Mouse (Mus musculus) heart, embryonic 12.5 days (tissue): ENCODE data around the gene St6galnac4. TPM values are rescaled to one million over a fixed set of nuclear protein-coding genes. Genes with fewer than 3 reads are reported as not detected.

Experiments used
- ATAC-seq: fragments of 200-750 bp; cut with Nextera tagmentation; 2 replicates; pipeline ENCODE4 v1.8.0; 2017; ENCODE audit warnings: moderate TSS enrichment, moderate library complexity; ENCODE audit not compliant: insufficient number of reproducible peaks, low FRiP score
- H3K27ac ChIP-seq: fragments of 300-500 bp; sonication (generic); 2 replicates; pipeline ENCODE4 v1.5.1; 2016; ENCODE audit warnings: mild to moderate bottlenecking, moderate library complexity; ENCODE audit not compliant: poor library complexity, severe bottlenecking
- H3K27me3 ChIP-seq: fragments of 300-500 bp; sonication (generic); replicated peaks from 2 replicates; pipeline ENCODE4 v1.6.1; 2016; ENCODE audit warnings: mild to moderate bottlenecking, moderate library complexity
- H3K36me3 ChIP-seq: fragments of 300-500 bp; sonication (generic); 2 replicates; pipeline ENCODE4 v1.6.1; 2016; ENCODE audit warnings: mild to moderate bottlenecking, moderate library complexity
- H3K4me1 ChIP-seq: fragments of 300-500 bp; sonication (generic); replicated peaks from 2 replicates; pipeline ENCODE4 v1.6.1; 2016; ENCODE audit warnings: mild to moderate bottlenecking
- H3K4me2 ChIP-seq: fragments of 300-500 bp; sonication (generic); 2 replicates; pipeline ENCODE4 v1.6.1; 2016; ENCODE audit warnings: mild to moderate bottlenecking, moderate library complexity
- H3K4me3 ChIP-seq: fragments of 300-500 bp; sonication (generic); 2 replicates; pipeline ENCODE4 v1.5.1; 2016; ENCODE audit warnings: mild to moderate bottlenecking
- H3K9ac ChIP-seq: fragments of 300-500 bp; sonication (generic); 2 replicates; pipeline ENCODE4 v1.6.1; 2016; ENCODE audit warnings: mild to moderate bottlenecking, moderate library complexity
- H3K9me3 ChIP-seq: fragments of 300-500 bp; sonication (generic); replicated peaks from 2 replicates; pipeline ENCODE4 v1.6.1; 2016; ENCODE audit warnings: mild to moderate bottlenecking, moderate library complexity
- WGBS: fragments of 180-500 bp; shearing (Covaris S2); methylation state at CpG from one replicate; pipeline ENCODE4 v1.1.7; 2016; 5-methylcytosine and 5-hydroxymethylcytosine counted together
- polyA plus RNA-seq: library from polyadenylated mRNA; unstranded; fragments of >200 nt; fragmentation: Nextera tagmentation; extraction: Ambion mirVana; gene quantifications from 2 replicates; pipeline ENCODE4 v1.2.1, GENCODE M21; 2016

St6galnac4 gene
- polyA plus RNA-seq, 1 experiment from 2014 or later = 45.6 TPM

DNA sequence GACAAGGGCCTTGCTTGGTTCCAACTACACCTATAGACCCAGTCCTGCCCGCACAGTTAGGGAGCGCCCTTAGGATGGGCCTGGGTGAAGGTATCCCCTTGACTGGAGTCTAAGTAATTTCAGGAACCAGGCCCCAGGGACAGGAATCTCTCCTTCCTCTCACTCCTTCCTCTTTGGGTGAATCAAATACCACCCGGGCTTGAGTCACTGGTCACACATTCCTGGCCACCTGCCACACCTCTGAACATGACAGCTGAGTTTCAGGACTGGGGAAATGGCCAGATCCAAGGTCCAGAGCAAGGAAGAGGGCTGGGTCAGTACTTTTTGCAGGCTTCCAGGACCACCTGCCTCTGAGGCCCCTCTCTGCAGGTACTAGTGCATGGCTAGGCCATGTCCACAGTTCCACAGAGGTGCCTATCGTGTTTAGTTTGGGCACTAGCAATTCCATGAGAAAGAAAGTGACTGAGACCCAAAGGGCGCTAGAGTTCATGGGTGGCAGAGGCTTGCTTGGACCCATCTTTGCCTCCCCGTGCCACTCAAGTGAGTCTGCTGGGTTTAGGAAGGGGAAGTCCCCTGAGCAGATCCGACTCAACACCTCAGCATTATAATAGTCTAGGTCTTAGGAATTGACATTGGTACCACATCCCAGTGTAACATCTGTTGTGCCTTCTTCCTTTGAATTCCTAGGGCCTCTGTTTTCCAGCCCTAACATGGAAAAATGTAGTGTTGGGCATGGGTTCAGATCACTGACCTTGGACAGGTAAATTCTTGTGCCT lies 38.7 kb upstream of the St6galnac4 start:
- WGBS = 83% methylated on average over 7 of the region's 7 CpGs
- no peak overlapping the region for H3K4me3 ChIP-seq
- no peak; the same call in 1 of the 2 replicates for ATAC-seq
- H3K27me3 ChIP-seq = no peaks in the 10 kb centered on the region
- no peak overlapping the region for H3K9ac ChIP-seq
- no peaks in the 10 kb centered on the region for H3K9me3 ChIP-seq
- H3K36me3 ChIP-seq = no peaks in the 10 kb centered on the region
- H3K4me1 ChIP-seq = peaks cover 35% of the 10 kb centered on the region
- no peak overlapping the region for H3K4me2 ChIP-seq
- H3K27ac ChIP-seq = no peak overlapping the region

DNA sequence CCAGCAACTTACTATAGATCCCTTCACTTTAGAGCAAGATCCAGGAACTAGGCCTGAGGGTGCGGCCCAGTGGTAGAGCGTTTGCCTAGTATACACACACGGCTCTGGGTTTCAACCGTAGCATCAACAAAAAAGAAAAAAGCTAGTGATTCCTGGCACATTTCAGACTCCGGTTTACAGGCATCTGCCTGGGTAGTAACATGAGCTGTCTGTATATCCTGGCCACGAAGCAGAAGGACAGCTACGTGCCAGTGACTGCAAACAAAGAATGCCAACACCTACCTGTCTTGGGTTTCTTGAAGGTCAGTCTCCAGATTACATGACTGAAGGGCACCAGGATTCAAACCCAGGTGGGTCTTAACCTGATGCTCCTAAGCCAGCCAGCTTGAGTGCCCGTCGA lies 37.7 kb upstream of the St6galnac4 start:
- Histone ChIP-seq H3K4me2 (no peak overlapping the region), H3K27ac (no peak overlapping the region), H3K4me1 (peaks cover 33% of the 10 kb centered on the region), H3K9ac (no peak overlapping the region), H3K36me3 (no peaks in the 10 kb centered on the region), H3K4me3 (no peak overlapping the region), H3K9me3 (no peaks in the 10 kb centered on the region), H3K27me3 (no peaks in the 10 kb centered on the region)
- ATAC-seq = no peak
- WGBS = 88% methylated on average over 9 of the region's 9 CpGs

GRCm38 (mm10) chr2:32549764-32550163 lies 37.1 kb upstream of the St6galnac4 start:
- peaks cover 36% of the 10 kb centered on the region for H3K4me1 ChIP-seq
- ATAC-seq = no peak
- no peak overlapping the region for H3K9ac ChIP-seq
- no peaks in the 10 kb centered on the region for H3K27me3 ChIP-seq
- H3K36me3 ChIP-seq = no peaks in the 10 kb centered on the region
- no peak overlapping the region for H3K27ac ChIP-seq
- no peaks in the 10 kb centered on the region for H3K9me3 ChIP-seq
- 55% methylated on average over 6 of the region's 6 CpGs for WGBS
- H3K4me3 ChIP-seq = no peak overlapping the region
- H3K4me2 ChIP-seq = no peak overlapping the region

GRCm38 (mm10) chr2:32551236-32551635 lies 35.7 kb upstream of the St6galnac4 start:
- Histone ChIP-seq H3K9ac (no peak overlapping the region), H3K36me3 (no peaks in the 10 kb centered on the region), H3K4me1 (peaks cover 48% of the 10 kb centered on the region), H3K4me2 (no peak overlapping the region), H3K9me3 (no peaks in the 10 kb centered on the region), H3K27ac (no peak overlapping the region), H3K27me3 (no peaks in the 10 kb centered on the region), H3K4me3 (no peak overlapping the region)
- WGBS = 81% methylated on average over 5 of the region's 5 CpGs
- ATAC-seq = no peak

GRCm38 (mm10) chr2:32553592-32554148 lies 33.2 kb upstream of the St6galnac4 start:
- WGBS = 53% methylated on average over 7 of the region's 7 CpGs
- H3K9ac ChIP-seq = no peak overlapping the region
- H3K9me3 ChIP-seq = no peaks in the 10 kb centered on the region
- ATAC-seq = no peak
- H3K4me2 ChIP-seq = no peak overlapping the region
- H3K36me3 ChIP-seq = no peaks in the 10 kb centered on the region
- H3K4me3 ChIP-seq = no peak overlapping the region
- no peak overlapping the region for H3K27ac ChIP-seq
- peaks cover 40% of the 10 kb centered on the region for H3K4me1 ChIP-seq
- no peaks in the 10 kb centered on the region for H3K27me3 ChIP-seq

DNA sequence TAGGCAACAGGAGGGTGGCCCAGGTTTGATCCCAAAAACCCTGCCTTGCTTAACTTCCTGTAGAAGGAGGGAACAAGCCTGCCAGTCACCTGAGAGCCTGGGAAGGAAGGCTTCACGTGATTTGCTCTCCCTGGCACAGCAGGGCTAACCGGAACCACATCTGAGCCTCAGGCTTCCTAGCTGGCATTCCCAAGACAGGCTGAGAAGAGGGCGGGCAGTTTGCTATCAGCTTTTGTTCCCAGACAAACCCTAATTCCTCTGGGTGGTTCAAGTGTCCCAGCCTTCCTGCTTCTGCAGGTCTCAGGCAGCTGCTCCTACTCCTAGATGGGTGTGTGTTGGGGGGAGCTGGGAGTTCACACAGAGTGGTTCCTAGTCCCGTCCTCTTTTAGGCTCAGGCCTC lies 31.4 kb upstream of the St6galnac4 start:
- Histone ChIP-seq H3K4me3 (no peak overlapping the region), H3K27ac (0 out of 2 replicates have a peak overlapping the region, but pooled peaks have one; percentile 10), H3K4me2 (no peak overlapping the region), H3K36me3 (peaks cover 7% of the 10 kb centered on the region; the same call in 1 of the 2 replicates), H3K9me3 (no peaks in the 10 kb centered on the region), H3K9ac (peak overlapping the region; percentile 43), H3K27me3 (no peaks in the 10 kb centered on the region), H3K4me1 (peaks cover 31% of the 10 kb centered on the region)
- no peak for ATAC-seq
- WGBS = 31% methylated on average over 4 of the region's 4 CpGs

- Histone ChIP-seq H3K4me2 (no peak overlapping the region), H3K27ac (no peak overlapping the region), H3K4me3 (no peak overlapping the region), H3K4me1 (peaks cover 26% of the 10 kb centered on the region), H3K9me3 (no peaks in the 10 kb centered on the region), H3K27me3 (no peaks in the 10 kb centered on the region), H3K9ac (no peak overlapping the region; the same call in 1 of the 2 replicates), H3K36me3 (peaks cover 7% of the 10 kb centered on the region; the same call in 1 of the 2 replicates)
- 60% methylated on average over 7 of the region's 7 CpGs for WGBS
- no peak for ATAC-seq
These were observed 30.9 kb upstream of the St6galnac4 start for GRCm38 (mm10) chr2:32556019-32556418.

GRCm38 (mm10) chr2:32559570-32559969 lies 27.3 kb upstream of the St6galnac4 start:
- Histone ChIP-seq H3K4me3 (no peak overlapping the region), H3K4me1 (peaks cover 18% of the 10 kb centered on the region), H3K9me3 (no peaks in the 10 kb centered on the region), H3K27ac (no peak overlapping the region), H3K27me3 (no peaks in the 10 kb centered on the region), H3K36me3 (peaks cover 32% of the 10 kb centered on the region), H3K4me2 (no peak overlapping the region), H3K9ac (no peak overlapping the region)
- WGBS = 58% methylated on average over 5 of the region's 5 CpGs
- no peak for ATAC-seq

DNA sequence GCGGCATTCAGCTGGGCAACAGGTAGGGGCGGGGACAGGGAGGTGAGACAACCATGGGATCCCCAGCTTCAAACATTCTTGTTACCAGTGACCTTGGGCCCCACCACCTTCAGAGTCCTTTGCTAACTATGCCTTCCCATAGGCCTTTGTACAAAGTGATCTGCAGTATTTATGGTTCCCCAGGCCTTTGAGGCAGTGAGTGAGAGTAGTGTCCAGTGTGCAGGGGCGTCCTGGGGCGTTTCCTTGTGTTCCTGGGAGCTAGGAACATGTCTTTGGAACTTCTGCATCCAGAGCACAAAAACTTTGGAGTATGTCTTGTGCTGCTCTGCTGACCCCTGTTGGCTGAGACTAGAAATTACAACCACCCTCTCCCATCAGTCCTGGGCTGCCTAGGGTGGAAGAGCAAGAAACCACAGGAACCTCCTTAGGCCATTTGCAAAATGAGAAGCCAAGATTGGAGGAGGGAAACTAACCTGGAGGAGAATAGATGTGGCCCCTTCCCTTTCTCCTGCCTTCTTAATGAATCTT lies 20.3 kb upstream of the St6galnac4 start:
- no peak overlapping the region for H3K4me3 ChIP-seq
- no peak overlapping the region for H3K9ac ChIP-seq
- H3K27me3 ChIP-seq = no peaks in the 10 kb centered on the region
- H3K4me2 ChIP-seq = no peak overlapping the region
- peaks cover 6% of the 10 kb centered on the region for H3K4me1 ChIP-seq
- H3K36me3 ChIP-seq = peaks cover 58% of the 10 kb centered on the region
- no peak for ATAC-seq
- 39% methylated on average over 4 of the region's 4 CpGs for WGBS
- no peak overlapping the region for H3K27ac ChIP-seq
- no peaks in the 10 kb centered on the region for H3K9me3 ChIP-seq

DNA sequence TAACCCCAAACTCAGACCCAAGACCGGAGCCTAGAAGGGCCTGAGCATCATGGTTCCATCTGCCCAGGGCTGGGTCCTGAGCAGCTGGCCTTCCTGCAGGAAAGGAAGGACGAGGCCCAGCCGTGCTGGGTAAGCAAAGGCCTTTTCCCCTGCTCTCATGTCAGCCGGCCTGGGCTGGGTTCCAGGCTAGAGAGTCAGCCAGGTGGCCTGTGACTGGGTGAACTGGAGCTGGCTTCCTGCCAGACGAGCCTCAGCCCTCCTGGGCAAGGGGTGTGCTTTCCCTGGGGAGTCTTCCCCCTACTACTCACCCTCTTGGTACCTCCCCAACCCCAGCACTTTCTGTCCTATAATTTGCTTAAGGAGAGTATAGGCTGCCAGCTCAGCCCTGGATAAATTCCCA lies 18.7 kb upstream of the St6galnac4 start:
- Histone ChIP-seq H3K9ac (no peak overlapping the region), H3K4me2 (no peak overlapping the region), H3K36me3 (peaks cover 58% of the 10 kb centered on the region), H3K27ac (no peak overlapping the region), H3K27me3 (no peaks in the 10 kb centered on the region), H3K4me3 (no peak overlapping the region), H3K9me3 (no peaks in the 10 kb centered on the region), H3K4me1 (peaks cover 13% of the 10 kb centered on the region)
- no peak for ATAC-seq
- 63% methylated on average over 5 of the region's 5 CpGs for WGBS

- Histone ChIP-seq H3K4me2 (no peak overlapping the region), H3K36me3 (peaks cover 54% of the 10 kb centered on the region), H3K4me1 (peaks cover 13% of the 10 kb centered on the region), H3K27me3 (no peaks in the 10 kb centered on the region), H3K27ac (no peak overlapping the region), H3K9me3 (no peaks in the 10 kb centered on the region), H3K9ac (no peak overlapping the region), H3K4me3 (no peak overlapping the region)
- 84% methylated on average over 3 of the region's 3 CpGs for WGBS
- no peak for ATAC-seq
These were observed 18.0 kb upstream of the St6galnac4 start for GRCm38 (mm10) chr2:32568941-32569340.
